Mouse (Mus musculus) ES-E14 (cell line): ENCODE results near the gene Polg. TPM values are rescaled to one million over a fixed set of nuclear protein-coding genes. Genes with fewer than 3 reads are reported as not detected.

ENCODE experiments used
- DNase-seq: peaks from one replicate; pipeline ENCODE4 v3.0.0-alpha.2; 2013; ENCODE audit warnings: low read depth, low spot score
- H3K27ac ChIP-seq: 2 replicates; pipeline ENCODE4 v1.5.1; 2012; ENCODE audit warnings: low read depth, mild to moderate bottlenecking, low read length, moderate library complexity, mixed read lengths; ENCODE audit not compliant: poor library complexity, insufficient read depth, severe bottlenecking
- H3K36me3 ChIP-seq: 2 replicates; pipeline ENCODE4 v1.6.1; 2012; ENCODE audit warnings: mild to moderate bottlenecking, low read length, moderate library complexity, mixed read lengths; ENCODE audit not compliant: control insufficient read depth, poor library complexity, insufficient read depth, severe bottlenecking
- H3K4me1 ChIP-seq, 2 experiments: fragments of 150-350 bp in 1 of 2; sonication (generic) in 1 of 2; 2 replicates each; pipeline ENCODE4 v1.6.1; 2012; ENCODE audit warnings: low read length in 2 of 2, mild to moderate bottlenecking in 1 of 2, mixed read lengths in 1 of 2; ENCODE audit not compliant: control insufficient read depth in 2 of 2, insufficient read depth in 2 of 2, poor library complexity in 1 of 2
- H3K4me3 ChIP-seq, 2 experiments: fragments of 150-350 bp in 1 of 2; sonication (generic) in 1 of 2; 2 replicates each; pipeline ENCODE4 v1.5.1; 2012; ENCODE audit warnings: low read length in 2 of 2, low read depth in 1 of 2, mild to moderate bottlenecking in 1 of 2, mixed read lengths in 1 of 2; ENCODE audit not compliant: insufficient read depth in 1 of 2, poor library complexity in 1 of 2, severe bottlenecking in 1 of 2
- H3K9ac ChIP-seq: 2 replicates; pipeline ENCODE4 v1.6.1; 2012; ENCODE audit warnings: low read depth, mild to moderate bottlenecking, low read length, mixed read lengths; ENCODE audit not compliant: poor library complexity, insufficient read depth, severe bottlenecking
- H3K9me3 ChIP-seq: fragments of 150-350 bp; sonication (generic); 2 replicates; pipeline ENCODE4 v1.6.1; 2012; ENCODE audit warnings: low read depth, mild to moderate bottlenecking, low read length; ENCODE audit not compliant: control insufficient read depth, insufficient read depth
- CHD2 ChIP-seq: IDR thresholded peaks from 2 replicates; pipeline ENCODE4 v1.6.1; 2014; ENCODE audit warnings: mild to moderate bottlenecking, low read depth, low read length, inconsistent platforms
- HCFC1 ChIP-seq: IDR thresholded peaks from 2 replicates; pipeline ENCODE4 v1.6.1; 2012; ENCODE audit warnings: low read length, inconsistent platforms, borderline replicate concordance; ENCODE audit not compliant: insufficient read depth
- MAFK ChIP-seq: IDR thresholded peaks from 2 replicates; pipeline ENCODE4 v1.6.1; 2014; ENCODE audit warnings: mild to moderate bottlenecking, low read depth, low read length, inconsistent platforms; ENCODE audit not compliant: insufficient read depth
- ZC3H11A ChIP-seq: IDR thresholded peaks from 2 replicates; pipeline ENCODE4 v1.6.1; 2012; ENCODE audit warnings: low read depth, mild to moderate bottlenecking, inconsistent platforms, low read length, borderline replicate concordance
- ZNF384 ChIP-seq: IDR thresholded peaks from 2 replicates; pipeline ENCODE4 v1.6.1; 2012; ENCODE audit warnings: low read depth, low read length, inconsistent platforms
- in situ Hi-C, 2 experiments: fragments of 600-800 bp; cut with MboI; formaldehyde crosslinking; loops; one replicate each; pipeline ENCODE4 v1.15.1; 2025; ENCODE audit warnings: low sequenced_read_pairs in 2 of 2, inconsistent platforms in 1 of 2; ENCODE audit not compliant: unreplicated experiment in 2 of 2
- total RNA-seq: library from RNA; depleted of rRNA; stranded (reverse); fragments of 300-350 nt; gene quantifications from 2 replicates; pipeline ENCODE4 v1.2.3, GENCODE M21; 2012; rRNA removed

Polg gene
- total RNA-seq, 1 experiment = 163 TPM

DNA sequence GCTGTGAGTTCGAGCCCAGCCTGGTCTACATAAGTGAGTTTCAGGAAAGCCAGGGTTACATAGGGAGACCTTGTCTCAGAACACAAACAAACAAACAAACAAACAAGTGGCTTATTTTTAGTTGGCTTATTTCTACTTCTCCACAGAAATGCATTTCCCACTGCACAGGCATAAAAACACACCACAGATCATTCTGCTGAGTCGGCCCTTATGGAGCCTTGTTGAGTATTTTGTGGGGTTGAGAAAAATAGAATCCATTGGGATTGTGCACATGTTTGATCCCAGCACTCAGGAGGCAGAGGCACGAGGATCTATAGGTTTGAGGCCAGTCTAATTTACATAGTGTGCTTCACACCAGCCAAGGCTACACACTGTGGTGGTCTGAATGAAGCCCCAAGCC is 65.9 kb downstream of the Polg start:
- no peak overlapping the region for H3K9ac ChIP-seq
- H3K4me1 ChIP-seq = peaks cover 8 to 10% of the 10 kb centered on the region in 2 experiments; a peak in 3 of 4 replicates
- H3K4me3 ChIP-seq = no peak overlapping the region
- no peak overlapping the region; the same call in 1 of the 2 replicates for H3K27ac ChIP-seq
- in situ Hi-C loops = no loop called here
- DNase-seq = no peak
- H3K9me3 ChIP-seq = no peaks in the 10 kb centered on the region
- peaks cover 6% of the 10 kb centered on the region; the same call in 1 of the 2 replicates for H3K36me3 ChIP-seq
- 0 out of 2 replicates have a peak, but pooled peaks have one; percentile 50 for TF ChIP-seq MAFK
- TF ChIP-seq HCFC1 = no peak
- no peak for TF ChIP-seq CHD2

DNA sequence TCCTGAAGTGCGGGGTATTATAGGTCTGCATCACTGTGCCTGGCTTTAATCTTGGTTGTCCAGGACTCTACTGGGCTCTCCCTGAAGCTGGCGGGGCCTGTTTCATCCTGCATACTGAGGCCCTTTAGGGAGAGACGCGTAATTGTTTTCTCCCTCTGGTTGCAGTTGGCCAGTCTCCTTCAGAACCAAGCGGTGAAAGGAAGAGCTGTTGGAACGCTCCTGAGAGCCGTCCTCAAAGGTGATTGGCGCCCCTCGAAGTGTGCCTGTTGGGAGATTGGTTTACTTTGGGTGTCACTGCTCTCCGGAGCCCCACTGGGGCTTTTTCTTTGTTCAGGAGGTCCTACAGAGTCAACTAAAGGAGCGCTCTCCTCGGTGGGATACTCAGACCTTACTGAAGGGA is 67.2 kb downstream of the Polg start:
- H3K4me3 ChIP-seq = peak overlapping the region; percentile 30 to 36
- no peak for DNase-seq
- peak overlapping the region; percentile 55; the same call in 1 of the 2 replicates for H3K9ac ChIP-seq
- H3K4me1 ChIP-seq = peaks cover 9 to 16% of the 10 kb centered on the region in 2 experiments; a peak in 3 of 4 replicates
- no peak for TF ChIP-seq MAFK
- no peak for TF ChIP-seq HCFC1
- no peak for TF ChIP-seq ZC3H11A
- no peak for TF ChIP-seq CHD2
- TF ChIP-seq ZNF384 = no peak
- peaks cover 6% of the 10 kb centered on the region; the same call in 1 of the 2 replicates for H3K36me3 ChIP-seq
- H3K27ac ChIP-seq = peak overlapping the region; percentile 89
- no peaks in the 10 kb centered on the region for H3K9me3 ChIP-seq
- in situ Hi-C loops = no loop called here

DNA sequence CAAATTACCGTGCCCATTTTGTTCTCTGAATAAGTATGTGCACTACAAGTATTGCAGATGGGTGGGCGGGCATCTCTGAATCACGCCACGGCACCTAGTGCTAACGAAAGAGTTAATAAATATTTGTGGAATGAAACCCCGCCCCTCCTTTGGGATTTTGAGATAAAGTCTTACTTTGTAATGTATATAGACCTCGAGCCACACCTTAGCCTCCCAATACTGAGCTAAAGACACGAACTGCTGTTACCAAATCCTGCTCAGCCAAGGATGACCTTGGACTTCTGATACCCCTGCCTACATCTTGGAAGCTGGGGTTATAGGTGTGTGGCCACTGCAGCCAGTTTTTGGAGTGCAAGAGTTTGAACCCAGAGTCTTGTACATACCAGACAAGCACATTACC is 67.7 kb downstream of the Polg start:
- H3K4me1 ChIP-seq = peaks cover 9 to 18% of the 10 kb centered on the region in 2 experiments; a peak in 3 of 4 replicates
- peak overlapping the region; percentile 89 for H3K27ac ChIP-seq
- in situ Hi-C loops = no loop called here
- no peak for DNase-seq
- peaks cover 4% of the 10 kb centered on the region; the same call in 1 of the 2 replicates for H3K36me3 ChIP-seq
- no peaks in the 10 kb centered on the region for H3K9me3 ChIP-seq
- TF ChIP-seq MAFK (no peak), ZNF384 (no peak)
- H3K4me3 ChIP-seq = peak overlapping the region; percentile 32 to 41; a peak in 3 of 4 replicates
- H3K9ac ChIP-seq = peak overlapping the region; percentile 63; the same call in 1 of the 2 replicates

DNA sequence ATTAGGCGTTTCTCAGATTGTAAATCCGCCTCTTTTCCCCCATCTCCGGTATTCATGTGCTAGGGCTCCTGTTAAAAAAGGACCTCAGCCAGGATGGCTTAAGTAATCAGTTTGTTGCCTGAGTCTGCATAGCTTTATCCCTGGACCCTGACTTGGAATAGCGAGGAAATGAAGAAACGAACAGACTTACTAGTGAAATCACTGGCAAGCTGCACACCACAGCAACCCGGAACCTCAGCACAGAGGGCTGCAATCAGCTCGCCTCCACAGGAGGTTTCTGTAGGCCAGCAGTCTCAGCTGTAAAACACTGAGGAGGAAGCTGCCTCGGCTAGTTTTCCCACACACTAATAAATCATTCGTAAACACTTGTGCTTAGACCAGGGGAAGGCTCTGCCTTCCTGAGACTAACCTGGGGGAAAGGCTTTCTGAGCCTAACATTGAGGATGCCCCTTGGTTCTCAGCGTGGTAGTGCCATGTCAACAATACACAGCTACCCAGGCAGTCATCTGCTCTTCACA is 68.7 kb downstream of the Polg start:
- peak overlapping the region; percentile 63 for H3K9ac ChIP-seq
- H3K4me3 ChIP-seq = peak overlapping the region; percentile 32 to 41
- TF ChIP-seq ZNF384 = no peak
- TF ChIP-seq ZC3H11A = no peak
- TF ChIP-seq CHD2 = no peak
- TF ChIP-seq HCFC1 = no peak
- TF ChIP-seq MAFK = no peak
- peaks cover 2% of the 10 kb centered on the region; the same call in 1 of the 2 replicates for H3K36me3 ChIP-seq
- peak overlapping the region; percentile 89 for H3K27ac ChIP-seq
- peaks cover 9 to 18% of the 10 kb centered on the region in 2 experiments; a peak in 3 of 4 replicates for H3K4me1 ChIP-seq
- in situ Hi-C loops = no loop called here
- no peak for DNase-seq
- no peaks in the 10 kb centered on the region for H3K9me3 ChIP-seq

Other genes starting within 250 kb of the Polg start
- 58.9 and 61.9 TPM in 2 replicates for gene Abhd2, start 193.2 kb downstream of the Polg start, total RNA-seq
- 5.9 and 8.1 TPM in 2 replicates for gene Rlbp1, start 79.3 kb downstream of the Polg start, total RNA-seq
- gene Fanci, start 74.4 kb downstream of the Polg start, total RNA-seq = 31.9 and 33.0 TPM in 2 replicates
- gene Rhcg, start 151.3 kb upstream of the Polg start, total RNA-seq = 1.0 and 1.5 TPM in 2 replicates
- gene Ticrr, start 193.8 kb upstream of the Polg start, total RNA-seq = 46.3 and 56.8 TPM in 2 replicates
- gene Kif7, start 249.4 kb upstream of the Polg start, total RNA-seq = 9.2 and 12.3 TPM in 2 replicates